Mouse (Mus musculus) leukemia stem cell, adult 10-12 weeks (primary cell): Measurements from ENCODE around the gene Olfr1472. TPM values are rescaled to one million over a fixed set of nuclear protein-coding genes. Genes with fewer than 3 reads are reported as not detected.

Experiments
- polyA plus RNA-seq: library from polyadenylated mRNA; stranded (reverse); fragments of >175 nt; gene quantifications from 2 replicates; pipeline ENCODE4 v1.2.3, GENCODE M21; 2012; ENCODE audit warnings: low replicate concordance

Gene Olfr1472
- not detected in 2 replicates for polyA plus RNA-seq

DNA sequence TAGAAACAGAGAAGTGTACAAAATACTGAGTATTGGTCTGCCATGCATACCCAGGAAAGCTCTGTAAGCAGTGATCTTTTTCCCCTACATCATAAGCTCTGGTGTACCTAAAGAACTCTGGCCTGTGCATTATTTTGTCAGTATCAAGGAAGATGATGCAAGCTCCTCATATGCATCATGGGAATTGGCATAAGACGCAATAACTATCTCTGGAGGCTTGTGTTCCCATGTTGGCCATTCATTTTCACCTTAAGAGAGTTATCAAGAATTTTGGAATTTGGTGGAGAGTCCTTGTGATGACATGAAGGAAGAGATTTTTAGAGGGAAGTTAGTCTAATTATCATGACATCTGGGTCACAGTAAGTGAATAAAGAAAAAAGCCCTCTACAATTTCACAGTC is at the start of gene Olfr1472:
Gene Olfr1472 (minus strand): TSS at position 101 of the 400 bp plus-strand sequence.

DNA sequence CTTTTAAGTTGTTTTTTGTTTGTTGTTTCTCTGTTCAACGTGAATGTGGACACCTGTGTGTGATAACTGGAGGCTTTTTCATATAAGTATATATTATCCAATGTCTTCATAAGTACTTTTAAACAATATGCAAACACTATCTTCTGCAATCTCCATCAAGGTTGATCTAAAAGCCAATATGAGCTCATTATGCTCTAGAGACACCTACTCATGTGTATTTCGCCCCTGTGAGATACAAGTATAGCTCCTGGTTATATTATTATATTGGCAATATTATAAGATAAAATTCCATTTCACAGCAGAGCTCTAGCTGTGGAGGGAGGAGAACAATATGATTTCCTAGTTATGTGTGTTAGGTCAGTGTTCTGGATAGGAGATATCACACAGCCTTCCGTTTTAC is 44.4 kb upstream of the Olfr1472 start, which contains the start of gene Olfr1477:
Gene Olfr1477 (plus strand): TSS at position 301 of the 400 bp plus-strand sequence.

DNA sequence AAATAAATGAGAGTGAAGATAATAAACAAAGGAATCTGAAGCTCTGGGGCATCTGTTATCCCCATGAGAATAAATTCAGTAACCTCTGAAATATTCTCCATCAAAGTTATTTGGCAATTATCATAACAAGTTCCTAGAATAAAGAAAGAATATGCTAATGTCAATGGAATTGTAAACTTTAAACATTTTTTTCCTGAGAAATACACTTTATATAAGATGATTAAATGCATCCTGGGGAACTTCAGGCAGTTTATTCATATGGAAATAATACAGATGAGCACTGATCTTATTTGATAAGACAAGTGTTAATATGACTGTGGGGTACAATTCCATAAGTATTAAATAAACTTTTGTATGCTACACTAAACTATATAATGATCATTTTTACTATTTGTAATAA is 24.2 kb upstream of the Olfr1472 start, which contains the start of gene Olfr1475:
Gene Olfr1475 (minus strand): TSS at position 101 of the 400 bp plus-strand sequence.

DNA sequence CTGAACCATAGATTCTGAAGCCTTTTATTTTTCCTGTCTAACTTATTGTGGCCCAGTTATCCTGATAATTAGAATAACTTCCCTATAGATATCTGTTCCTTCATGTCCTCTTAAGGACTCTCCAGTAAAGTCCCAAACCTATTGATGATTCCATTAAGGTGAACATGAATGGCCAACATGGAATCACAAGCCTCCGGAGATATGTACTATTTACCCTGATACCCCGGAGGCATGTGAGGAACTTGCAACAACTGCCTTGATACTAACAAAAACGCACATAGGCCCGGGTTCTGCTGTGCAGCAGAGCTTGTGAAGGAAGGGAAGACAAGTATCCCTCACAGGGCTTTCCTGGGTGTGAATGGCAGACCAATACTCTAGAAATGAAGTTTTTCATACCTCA is 13.4 kb upstream of the Olfr1472 start, which contains the start of gene Olfr1474:
Gene Olfr1474 (plus strand): TSS at position 301 of the 400 bp plus-strand sequence.

DNA sequence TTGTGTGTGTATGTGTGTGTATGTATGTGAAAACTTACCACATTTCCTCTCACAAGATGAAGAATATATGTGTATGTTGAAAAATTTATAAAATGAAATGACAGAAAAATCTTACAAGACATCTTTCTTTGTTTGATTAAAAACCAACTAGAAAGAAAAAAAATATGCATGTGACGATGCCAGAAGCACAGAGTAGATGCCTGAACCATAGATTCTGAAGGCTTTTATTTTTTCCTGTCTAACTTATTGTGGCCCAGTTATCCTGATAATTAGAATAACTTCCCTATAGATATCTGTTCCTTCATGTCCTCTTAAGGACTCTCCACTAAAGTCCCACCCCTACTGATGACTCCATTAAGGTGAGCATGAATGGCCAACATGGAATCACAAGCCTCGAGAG is 12.8 kb downstream of the Olfr1472 start, which contains the start of gene Olfr1471:
Gene Olfr1471 (plus strand): TSS at position 301 of the 400 bp plus-strand sequence.

DNA sequence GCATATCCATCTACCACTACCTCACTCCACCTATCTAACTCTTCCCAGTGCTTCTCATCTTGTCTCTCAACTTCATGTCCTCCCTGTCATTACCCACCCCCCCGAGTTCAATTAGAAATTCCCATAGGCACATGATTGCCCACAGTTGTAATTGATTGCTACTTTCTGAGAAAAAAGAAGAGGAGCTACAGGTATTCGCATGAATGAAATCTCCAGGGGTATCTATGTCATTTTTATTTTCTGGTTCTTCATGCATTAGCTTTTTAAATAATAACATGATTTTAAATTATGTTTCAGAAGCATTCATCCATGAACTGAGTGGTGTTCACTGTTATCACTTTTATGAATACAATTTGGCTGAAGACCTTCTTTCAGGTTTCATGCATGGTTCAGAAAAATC is 48.3 kb downstream of the Olfr1472 start, which contains the start of gene Olfr1469:
Gene Olfr1469 (plus strand): TSS at position 301 of the 400 bp plus-strand sequence.

Other genes starting within 250 kb of the Olfr1472 start
- not detected in 2 replicates for gene Olfr1463, start 224.8 kb downstream of the Olfr1472 start, polyA plus RNA-seq
- not detected in 2 replicates for gene Olfr1465, start 140.5 kb downstream of the Olfr1472 start, polyA plus RNA-seq
- gene Olfr1466, start 117.2 kb downstream of the Olfr1472 start, polyA plus RNA-seq = not detected in 2 replicates
- 0.19 TPM in 1 of 2 replicates, not detected in the other for gene Olfr1467, start 93.8 kb downstream of the Olfr1472 start, polyA plus RNA-seq
- gene Olfr1469, start 48.2 kb downstream of the Olfr1472 start, polyA plus RNA-seq = not detected in 2 replicates
- 0.09 TPM in 1 of 2 replicates, not detected in the other for gene Olfr1471, start 12.7 kb downstream of the Olfr1472 start, polyA plus RNA-seq
- gene Olfr1474, start 13.5 kb upstream of the Olfr1472 start, polyA plus RNA-seq = not detected in 2 replicates
- not detected in 2 replicates for gene Olfr1475, start 24.1 kb upstream of the Olfr1472 start, polyA plus RNA-seq
- gene Olfr1477, start 44.5 kb upstream of the Olfr1472 start, polyA plus RNA-seq = not detected in 2 replicates
- not detected in 2 replicates for gene Olfr1480, start 71.8 kb upstream of the Olfr1472 start, polyA plus RNA-seq
- not detected in 2 replicates for gene Olfr1484, start 127.4 kb upstream of the Olfr1472 start, polyA plus RNA-seq
- not detected in 2 replicates for gene Olfr1487, start 161.3 kb upstream of the Olfr1472 start, polyA plus RNA-seq
- not detected in 2 replicates for gene Olfr1489, start 175.5 kb upstream of the Olfr1472 start, polyA plus RNA-seq
- not detected in 2 replicates for gene Olfr1490, start 195.0 kb upstream of the Olfr1472 start, polyA plus RNA-seq
- gene Olfr1491, start 241.2 kb upstream of the Olfr1472 start, polyA plus RNA-seq = not detected in 2 replicates